Mouse (Mus musculus): ENCODE data around the gene Erich3. TPM values are rescaled to one million over a fixed set of nuclear protein-coding genes. Genes with fewer than 3 reads are reported as not detected.

Gene Erich3
- total and polyA plus RNA-seq, 2 experiments from 2014 or later = 0.08 TPM; not detected in 1

- Histone ChIP-seq H3K27ac (ENCODE audit: low read depth) (no peak overlapping the region), H3K27me3 (ENCODE audit: control insufficient read depth, insufficient read depth, low read length) (no peaks in the 10 kb centered on the region), H3K36me3 (replicated peaks; ENCODE audit: control insufficient read depth, insufficient read depth, low read length) (no peaks in the 10 kb centered on the region), H3K9me3 (replicated peaks; ENCODE audit: control insufficient read depth, low read length) (no peaks in the 10 kb centered on the region), H3K4me3 (ENCODE audit: low read depth, low read length) (no peak overlapping the region), H3K9ac (replicated peaks; ENCODE audit: low read depth, low read length) (no peak overlapping the region), H3K4me1 (ENCODE audit: control insufficient read depth, insufficient read depth) (peaks cover 15% of the 10 kb centered on the region), H3K4me2 (ENCODE audit: low read depth, low read length) (no peak overlapping the region)
- TF ChIP-seq CTCF (IDR thresholded peaks at IDR 0.05; ENCODE audit: low read depth) (no peak), EP300 (IDR thresholded peaks at IDR 0.05; ENCODE audit: low read depth) (no peak)
- no peak for ATAC-seq (ENCODE audit: insufficient read depth, low read depth)
- 87% methylated on average over 3 of the region's 3 CpGs for WGBS
- no peak for DNase-seq (ENCODE audit: low spot score)
Measured at GRCm38 (mm10) chr3:154696611-154697010, 33.0 kb downstream of the Erich3 start.

- H3K4me3 ChIP-seq (ENCODE audit: low read depth, low read length) = no peak overlapping the region
- 68% methylated on average over 5 of the region's 5 CpGs for WGBS
- H3K9ac ChIP-seq (replicated peaks; ENCODE audit: low read depth, low read length) = no peak overlapping the region
- H3K27ac ChIP-seq (ENCODE audit: low read depth) = no peak overlapping the region
- H3K27me3 ChIP-seq (ENCODE audit: control insufficient read depth, insufficient read depth, low read length) = no peaks in the 10 kb centered on the region
- TF ChIP-seq CTCF (IDR thresholded peaks at IDR 0.05; ENCODE audit: low read depth) (no peak), EP300 (IDR thresholded peaks at IDR 0.05; ENCODE audit: low read depth) (no peak)
- H3K9me3 ChIP-seq (replicated peaks; ENCODE audit: control insufficient read depth, low read length) = no peaks in the 10 kb centered on the region
- DNase-seq (ENCODE audit: low spot score) (no peak), ATAC-seq (ENCODE audit: insufficient read depth, low read depth) (no peak)
- H3K4me1 ChIP-seq (ENCODE audit: control insufficient read depth, insufficient read depth) = peaks cover 13% of the 10 kb centered on the region
- H3K36me3 ChIP-seq (replicated peaks; ENCODE audit: control insufficient read depth, insufficient read depth, low read length) = no peaks in the 10 kb centered on the region
- no peak overlapping the region for H3K4me2 ChIP-seq (ENCODE audit: low read depth, low read length)
Measured at GRCm38 (mm10) chr3:154698907-154699306, 35.2 kb downstream of the Erich3 start.

- Histone ChIP-seq H3K4me3 (ENCODE audit: low read depth, low read length) (no peak overlapping the region), H3K4me1 (ENCODE audit: control insufficient read depth, insufficient read depth) (peaks cover 16% of the 10 kb centered on the region), H3K27me3 (ENCODE audit: control insufficient read depth, insufficient read depth, low read length) (no peaks in the 10 kb centered on the region), H3K4me2 (ENCODE audit: low read depth, low read length) (no peak overlapping the region), H3K36me3 (replicated peaks; ENCODE audit: control insufficient read depth, insufficient read depth, low read length) (no peaks in the 10 kb centered on the region), H3K9me3 (replicated peaks; ENCODE audit: control insufficient read depth, low read length) (no peaks in the 10 kb centered on the region), H3K9ac (replicated peaks; ENCODE audit: low read depth, low read length) (no peak overlapping the region), H3K27ac (ENCODE audit: low read depth) (no peak overlapping the region)
- 71% methylated on average over 3 of the region's 3 CpGs for WGBS
- DNase-seq (ENCODE audit: low spot score) (no peak), ATAC-seq (ENCODE audit: insufficient read depth, low read depth) (no peak)
- no peak for TF ChIP-seq EP300 (IDR thresholded peaks at IDR 0.05; ENCODE audit: low read depth)
Measured at GRCm38 (mm10) chr3:154700296-154700695, 36.6 kb downstream of the Erich3 start.

GRCm38 (mm10) chr3:154700735-154701134, 37.1 kb downstream of the Erich3 start:
- no peak overlapping the region for H3K4me2 ChIP-seq (ENCODE audit: low read depth, low read length)
- H3K27me3 ChIP-seq (ENCODE audit: control insufficient read depth, insufficient read depth, low read length) = no peaks in the 10 kb centered on the region
- H3K9ac ChIP-seq (replicated peaks; ENCODE audit: low read depth, low read length) = no peak overlapping the region
- WGBS = 72% methylated on average over 2 of the region's 2 CpGs
- no peaks in the 10 kb centered on the region for H3K9me3 ChIP-seq (replicated peaks; ENCODE audit: control insufficient read depth, low read length)
- no peak overlapping the region for H3K4me3 ChIP-seq (ENCODE audit: low read depth, low read length)
- no peak for DNase-seq (ENCODE audit: low spot score)
- H3K27ac ChIP-seq (ENCODE audit: low read depth) = no peak overlapping the region
- no peak for ATAC-seq (ENCODE audit: insufficient read depth, low read depth)
- H3K36me3 ChIP-seq (replicated peaks; ENCODE audit: control insufficient read depth, insufficient read depth, low read length) = no peaks in the 10 kb centered on the region
- H3K4me1 ChIP-seq (ENCODE audit: control insufficient read depth, insufficient read depth) = peaks cover 12% of the 10 kb centered on the region
- TF ChIP-seq EP300 (IDR thresholded peaks at IDR 0.05; ENCODE audit: low read depth) (no peak), CTCF (IDR thresholded peaks at IDR 0.05; ENCODE audit: low read depth) (no peak)

GRCm38 (mm10) chr3:154704755-154705154, 41.1 kb downstream of the Erich3 start:
- no peak for TF ChIP-seq EP300 (IDR thresholded peaks at IDR 0.05; ENCODE audit: low read depth)
- no peak for TF ChIP-seq CTCF (IDR thresholded peaks at IDR 0.05; ENCODE audit: low read depth)
- no peak for ATAC-seq (ENCODE audit: insufficient read depth, low read depth)
- H3K9ac ChIP-seq (replicated peaks; ENCODE audit: low read depth, low read length) = no peak overlapping the region
- H3K9me3 ChIP-seq (replicated peaks; ENCODE audit: control insufficient read depth, low read length) = no peaks in the 10 kb centered on the region
- no peaks in the 10 kb centered on the region for H3K36me3 ChIP-seq (replicated peaks; ENCODE audit: control insufficient read depth, insufficient read depth, low read length)
- H3K4me3 ChIP-seq (ENCODE audit: low read depth, low read length) = no peak overlapping the region
- WGBS = 74% methylated on average over 6 of the region's 6 CpGs
- no peak for DNase-seq (ENCODE audit: low spot score)
- no peak overlapping the region for H3K27ac ChIP-seq (ENCODE audit: low read depth)
- peaks cover 12% of the 10 kb centered on the region for H3K4me1 ChIP-seq (ENCODE audit: control insufficient read depth, insufficient read depth)
- no peak overlapping the region for H3K4me2 ChIP-seq (ENCODE audit: low read depth, low read length)
- H3K27me3 ChIP-seq (ENCODE audit: control insufficient read depth, insufficient read depth, low read length) = no peaks in the 10 kb centered on the region

- Histone ChIP-seq H3K9me3 (replicated peaks; ENCODE audit: control insufficient read depth, low read length) (no peaks in the 10 kb centered on the region), H3K36me3 (replicated peaks; ENCODE audit: control insufficient read depth, insufficient read depth, low read length) (no peaks in the 10 kb centered on the region), H3K4me3 (ENCODE audit: low read depth, low read length) (no peak overlapping the region), H3K4me2 (ENCODE audit: low read depth, low read length) (no peak overlapping the region), H3K27ac (ENCODE audit: low read depth) (no peak overlapping the region), H3K9ac (replicated peaks; ENCODE audit: low read depth, low read length) (no peak overlapping the region), H3K4me1 (ENCODE audit: control insufficient read depth, insufficient read depth) (peaks cover 11% of the 10 kb centered on the region), H3K27me3 (ENCODE audit: control insufficient read depth, insufficient read depth, low read length) (no peaks in the 10 kb centered on the region)
- DNase-seq (ENCODE audit: low spot score) = no peak
- TF ChIP-seq CTCF (IDR thresholded peaks at IDR 0.05; ENCODE audit: low read depth) (no peak), EP300 (IDR thresholded peaks at IDR 0.05; ENCODE audit: low read depth) (no peak)
- no peak for ATAC-seq (ENCODE audit: insufficient read depth, low read depth)
- WGBS = 83% methylated on average over 3 of the region's 3 CpGs
Measured at GRCm38 (mm10) chr3:154708150-154708549, 44.5 kb downstream of the Erich3 start.

Data from heart, postnatal 0 days (tissue).